Mouse (Mus musculus) megakaryocyte, embryonic 14.5 days (primary cell): ENCODE results near the gene Aktip.

ENCODE experiments used
- FLI1 ChIP-seq: IDR thresholded peaks from 2 replicates; pipeline ENCODE4 v1.6.1; 2012; ENCODE audit warnings: low read length, inconsistent platforms, mixed read lengths
- GATA1 ChIP-seq: IDR thresholded peaks from 3 replicates; pipeline ENCODE4 v1.6.1; 2012; ENCODE audit warnings: mixed read lengths, low read length, inconsistent platforms, borderline replicate concordance

GRCm38 (mm10) chr8:91147715-91148114, 52.1 kb downstream of the Aktip start:
- TF ChIP-seq GATA1 (no peak), FLI1 (no peak)
